Mouse (Mus musculus) ovary, postnatal 36 days (tissue): Measurements from ENCODE around the gene Olfr63.
"Not testable (repeated sequence)": the region's sequence is repeated elsewhere in the genome, so short reads cannot be mapped to it uniquely, and the experiment has no call there.

Experiments
- DNase-seq: peaks from one replicate; pipeline ENCODE4 v3.0.0; 2022; ENCODE audit warnings: low spot score, mixed read lengths

Olfr63 gene

GRCm38 (mm10) chr17:33264376-33264775 is at the start of gene Olfr63:
TSS of gene Olfr63 (plus strand) at chr17:33264676.
- no peak for DNase-seq

- DNase-seq: no peak
Measured at GRCm38 (mm10) chr17:33221590-33221989, 42.9 kb upstream of the Olfr63 start, which contains the start of gene Olfr1564. TSS of gene Olfr1564 (minus strand) at chr17:33221690.

GRCm38 (mm10) chr17:33236646-33237045 is 27.8 kb upstream of the Olfr63 start:
- DNase-seq: not testable (repeated sequence)

- not testable (repeated sequence) for DNase-seq
Measured at GRCm38 (mm10) chr17:33254530-33255318, 9.8 kb upstream of the Olfr63 start, which contains the start of gene Zfp955a. TSS of gene Zfp955a (minus strand) at chr17:33255145.

- DNase-seq: not testable (repeated sequence)
Measured at GRCm38 (mm10) chr17:33255319-33255657, 9.2 kb upstream of the Olfr63 start.

- no peak for DNase-seq
Measured at GRCm38 (mm10) chr17:33268907-33269306, 4.4 kb downstream of the Olfr63 start.

GRCm38 (mm10) chr17:33289039-33289875 is 24.8 kb downstream of the Olfr63 start, which contains the start of gene Zfp955b:
TSS of gene Zfp955b (plus strand) at chr17:33289544.
- DNase-seq: not testable (repeated sequence)

GRCm38 (mm10) chr17:33289876-33290149 is 25.3 kb downstream of the Olfr63 start:
- not testable (repeated sequence) for DNase-seq
